Mouse (Mus musculus) adrenal gland, adult 18-20 months (tissue): Measurements from ENCODE around the gene Relt. TPM values are rescaled to one million over a fixed set of nuclear protein-coding genes. Genes with fewer than 3 reads are reported as not detected.

Experiments used
- DNase-seq, 2 experiments: peaks; one replicate each; pipeline ENCODE4 v3.0.0; 2021 to 2022; ENCODE audit warnings: low spot score in 2 of 2
- total RNA-seq, 2 experiments: library from RNA; stranded (reverse); gene quantifications; 1 replicate in 1 of 2; 2 replicates in 1 of 2; pipeline ENCODE4 v1.2.3; 2021

Gene Relt
- total RNA-seq, 2 experiments from 2014 or later, result 2.1 to 3.5 TPM

DNA sequence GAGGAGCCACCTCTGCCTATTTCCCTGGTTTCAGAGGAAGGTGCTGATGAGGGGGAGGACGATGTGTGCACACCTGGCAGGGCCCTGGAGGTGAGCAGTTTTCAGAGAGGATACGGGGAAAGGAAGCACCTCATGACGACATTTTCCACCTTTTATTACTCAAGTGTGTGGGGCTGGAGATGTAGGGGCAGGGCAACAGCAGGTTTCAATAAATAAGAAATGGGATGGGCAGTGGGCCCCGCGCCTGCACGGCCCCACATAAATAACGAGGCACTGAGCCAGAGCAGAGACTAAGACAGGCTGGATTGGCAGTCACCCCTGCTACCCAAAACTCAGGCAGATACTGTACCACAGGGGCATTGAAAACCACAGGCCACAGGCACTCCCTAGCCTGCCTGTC lies 17.2 kb downstream of the Relt start:
- DNase-seq, result peak in 1 of 2 experiments; percentile 17

DNA sequence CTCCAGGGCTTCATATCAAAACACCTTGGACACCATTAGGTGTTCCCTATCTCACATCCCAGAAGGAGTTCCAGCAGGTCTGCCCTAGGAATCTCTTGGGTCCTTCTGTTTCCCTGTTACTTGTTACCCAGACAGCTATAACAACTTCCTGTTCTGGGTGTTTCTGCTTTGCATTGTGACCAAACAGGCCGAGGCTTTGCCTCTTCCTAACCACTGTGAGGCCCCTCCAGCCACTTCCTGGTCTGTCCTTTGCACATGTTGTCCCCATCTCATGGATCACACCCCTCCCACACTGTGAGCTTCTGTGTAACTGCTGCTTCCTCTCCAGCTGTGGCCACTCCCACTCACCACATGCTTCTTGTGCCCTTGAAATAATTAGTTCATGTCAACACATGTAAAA lies 17.8 kb downstream of the Relt start:
- peak in 1 of 2 experiments; percentile 23 for DNase-seq

- no peak for DNase-seq
Observed at GRCm38 (mm10) chr7:100845026-100845400, 18.2 kb downstream of the Relt start.

GRCm38 (mm10) chr7:100844385-100845025 lies 18.7 kb downstream of the Relt start:
- DNase-seq, result no peak

- no peak for DNase-seq
Observed at GRCm38 (mm10) chr7:100843866-100844265, 19.4 kb downstream of the Relt start.

DNA sequence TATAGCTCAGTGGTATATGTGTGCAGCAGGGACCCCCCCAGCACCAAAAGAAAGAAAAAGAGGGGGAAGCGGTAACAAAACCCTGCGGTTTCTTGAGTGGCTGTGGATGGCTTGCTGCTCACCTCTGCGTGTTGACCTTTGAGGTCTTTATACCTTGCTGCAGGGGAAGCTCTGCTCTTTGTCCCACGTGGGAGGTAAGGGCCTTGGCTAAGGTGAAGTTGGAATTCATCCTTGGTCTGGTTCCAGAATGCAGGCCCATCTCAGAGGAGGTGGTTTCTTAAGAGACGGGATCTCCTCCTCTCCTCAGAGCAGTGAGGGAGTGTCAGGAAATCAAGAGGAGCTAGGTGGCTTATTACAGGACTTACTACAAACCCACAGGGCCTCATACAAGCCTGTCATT lies 21.1 kb downstream of the Relt start:
- no peak for DNase-seq

GRCm38 (mm10) chr7:100841608-100842007 lies 21.6 kb downstream of the Relt start:
- no peak for DNase-seq

DNA sequence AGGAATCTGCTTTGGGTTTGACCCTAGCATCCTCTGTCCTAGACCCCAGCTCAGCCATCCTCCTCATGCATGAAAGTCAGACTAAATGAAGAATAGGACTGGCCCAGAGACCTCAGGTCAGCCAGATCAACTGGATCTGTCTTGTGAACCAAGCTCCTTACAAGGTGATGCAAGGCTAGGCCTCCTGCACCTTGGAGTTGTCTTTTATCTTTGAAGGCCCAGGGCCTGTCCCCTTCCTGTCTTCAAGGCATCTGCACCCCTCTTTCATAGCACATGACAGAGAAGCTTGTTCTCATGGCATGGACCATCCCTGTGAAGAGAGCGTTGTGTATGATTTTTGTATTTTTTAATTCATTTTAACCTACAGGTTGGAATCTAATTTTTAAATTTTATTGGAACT lies 22.3 kb downstream of the Relt start:
- no peak for DNase-seq

DNA sequence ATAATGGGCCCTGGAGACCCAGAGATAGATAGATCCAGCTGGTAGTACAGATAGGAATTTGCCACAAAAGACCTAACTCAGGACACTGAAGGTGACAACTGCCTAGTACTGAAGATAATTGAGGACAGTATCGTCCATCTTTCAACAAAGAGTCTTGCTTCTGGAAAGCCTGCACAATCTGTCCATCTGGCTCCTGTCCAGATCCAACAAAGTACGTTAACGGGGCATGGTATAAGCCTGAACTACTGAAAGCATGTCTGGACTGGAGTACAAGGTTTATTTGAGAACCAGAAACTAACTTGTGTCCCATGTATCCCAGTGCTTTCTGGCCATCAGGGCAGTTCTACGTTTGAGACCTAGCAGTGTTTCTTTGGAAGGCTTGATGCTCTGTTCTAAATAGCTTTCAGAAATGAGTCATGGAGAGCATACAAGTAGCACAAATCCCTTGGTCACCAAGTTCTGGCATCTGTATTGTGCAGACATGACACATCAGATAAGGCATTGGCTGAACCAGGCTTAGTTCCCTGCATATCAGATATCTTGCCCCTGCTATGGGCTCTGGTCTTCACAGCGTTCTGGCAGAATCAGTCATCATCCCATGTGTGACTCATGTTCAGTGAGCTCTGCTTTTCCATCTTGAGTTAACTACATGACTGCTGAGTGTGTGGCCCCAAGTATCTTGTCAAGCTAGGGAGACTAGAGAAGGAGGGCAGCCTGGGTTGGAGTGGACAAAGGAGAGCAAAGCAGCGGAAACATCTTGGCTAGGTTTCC lies 23.4 kb downstream of the Relt start:
- DNase-seq, result no peak

GRCm38 (mm10) chr7:100837701-100838100 lies 25.5 kb downstream of the Relt start:
- DNase-seq, result no peak

DNA sequence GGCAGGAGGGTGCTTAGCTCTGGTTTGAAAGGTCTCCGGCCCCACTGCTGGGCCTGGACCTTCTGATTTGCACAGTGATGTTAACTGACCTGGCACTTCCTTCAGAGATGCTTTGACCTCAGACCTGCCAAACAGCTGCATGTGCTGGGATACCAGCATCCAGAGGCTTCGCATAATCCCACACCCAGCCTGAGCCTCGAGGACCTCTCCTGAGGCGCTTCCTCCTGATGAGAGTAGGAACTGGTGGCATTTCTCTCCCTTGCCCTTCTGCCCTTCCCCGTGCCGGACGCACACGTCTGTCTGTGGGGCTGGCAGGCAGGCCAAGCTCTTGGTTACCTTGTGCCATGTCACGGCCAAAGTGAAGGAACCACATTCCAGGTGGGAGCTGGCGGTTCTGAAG lies 26.6 kb downstream of the Relt start:
- no peak for DNase-seq

GRCm38 (mm10) chr7:100835711-100836110 lies 27.5 kb downstream of the Relt start:
- DNase-seq, result no peak

GRCm38 (mm10) chr7:100835168-100835567 lies 28.1 kb downstream of the Relt start:
- DNase-seq, result no peak

GRCm38 (mm10) chr7:100833859-100834258 lies 29.4 kb downstream of the Relt start:
- no peak for DNase-seq

- DNase-seq, result no peak
Observed at GRCm38 (mm10) chr7:100828549-100828948, 34.7 kb downstream of the Relt start.

GRCm38 (mm10) chr7:100824661-100825060 lies 38.6 kb downstream of the Relt start:
- DNase-seq, result no peak

DNA sequence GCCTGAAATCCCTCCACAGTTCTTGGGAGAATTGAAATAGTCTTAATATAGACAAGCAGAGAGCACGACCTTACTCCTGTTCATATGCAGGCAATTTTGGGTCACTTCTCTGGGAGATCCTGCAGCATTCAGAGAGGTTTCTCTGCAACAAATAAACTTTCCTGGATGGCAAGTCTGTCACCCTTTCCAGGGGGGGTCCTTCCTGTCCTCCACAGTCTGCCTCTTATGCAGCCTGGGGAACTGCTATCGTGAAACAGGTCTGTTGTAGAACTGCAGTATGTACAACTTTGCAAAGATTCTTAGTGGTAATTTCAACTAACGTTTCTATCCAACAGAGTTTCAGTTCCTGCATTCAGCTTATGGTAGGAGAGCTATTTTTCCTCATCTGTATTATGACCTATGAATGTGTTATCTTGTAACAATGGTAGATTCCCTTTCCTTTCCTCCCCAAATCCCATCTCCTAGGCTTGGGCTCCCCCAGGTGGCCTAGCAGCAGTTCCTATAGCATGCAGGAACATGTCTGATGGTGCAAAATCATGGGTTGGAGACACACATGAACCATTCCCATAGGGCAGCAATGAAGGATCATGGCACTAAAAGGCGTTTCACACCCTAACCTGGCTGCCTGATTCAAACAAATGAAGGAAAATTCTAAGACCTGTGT lies 44.7 kb downstream of the Relt start:
- DNase-seq, result no peak

DNA sequence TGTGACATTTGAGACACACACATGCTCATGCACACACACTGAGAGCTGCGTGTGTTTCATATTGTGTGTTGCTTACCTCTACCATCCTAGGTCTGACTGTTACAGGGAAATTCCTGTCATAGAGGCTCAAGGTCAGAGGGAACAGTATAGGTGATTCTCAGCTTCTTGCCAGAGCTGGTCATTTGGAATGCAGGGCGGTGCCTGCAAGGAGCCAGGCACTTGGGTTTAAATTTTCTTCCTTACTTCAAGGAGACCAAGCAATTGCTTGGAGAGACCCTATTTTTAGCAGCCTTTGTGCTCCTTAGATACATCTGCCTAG lies 45.8 kb downstream of the Relt start:
- no peak for DNase-seq

GRCm38 (mm10) chr7:100816759-100817441 lies 46.3 kb downstream of the Relt start:
- no peak for DNase-seq

- no peak for DNase-seq
Observed at GRCm38 (mm10) chr7:100815900-100816570, 47.2 kb downstream of the Relt start.

GRCm38 (mm10) chr7:100812641-100813040 lies 50.6 kb downstream of the Relt start:
- no peak for DNase-seq
